Mouse (Mus musculus) forebrain, embryonic 11.5 days (tissue): ENCODE results near the gene Ogfod2. TPM values are rescaled to one million over a fixed set of nuclear protein-coding genes. Genes with fewer than 3 reads are reported as not detected.

ENCODE experiments used
- ATAC-seq: fragments of 200-750 bp; cut with Nextera tagmentation; replicated peaks from 2 replicates; pipeline ENCODE4 v1.8.0; 2017; ENCODE audit warnings: moderate TSS enrichment; ENCODE audit not compliant: low FRiP score
- DNase-seq: peaks from one replicate; pipeline ENCODE4 v3.0.0-alpha.2; 2017; ENCODE audit warnings: low spot score
- H3K27ac ChIP-seq: fragments of 300-500 bp; sonication (generic); 2 replicates; pipeline ENCODE4 v1.5.1; 2014; ENCODE audit warnings: low read depth, low read length
- H3K27me3 ChIP-seq: fragments of 300-500 bp; sonication (generic); 2 replicates; pipeline ENCODE4 v1.6.1; 2014; ENCODE audit warnings: mild to moderate bottlenecking, low read length, mixed read lengths; ENCODE audit not compliant: control insufficient read depth, insufficient read depth
- H3K36me3 ChIP-seq: fragments of 300-500 bp; sonication (generic); 2 replicates; pipeline ENCODE4 v1.6.1; 2014; ENCODE audit warnings: mild to moderate bottlenecking, low read length, moderate library complexity, mixed read lengths; ENCODE audit not compliant: control insufficient read depth, insufficient read depth
- H3K4me1 ChIP-seq: fragments of 300-500 bp; sonication (generic); replicated peaks from 2 replicates; pipeline ENCODE4 v1.6.1; 2014; ENCODE audit warnings: low read length, mixed read lengths; ENCODE audit not compliant: control insufficient read depth, insufficient read depth
- H3K4me2 ChIP-seq: fragments of 300-500 bp; sonication (generic); 2 replicates; pipeline ENCODE4 v1.6.1; 2014; ENCODE audit warnings: low read depth, mild to moderate bottlenecking, low read length, moderate library complexity, mixed read lengths; ENCODE audit not compliant: severe bottlenecking
- H3K4me3 ChIP-seq: fragments of 300-500 bp; sonication (generic); 2 replicates; pipeline ENCODE4 v1.5.1; 2014; ENCODE audit warnings: low read depth, low read length
- H3K9ac ChIP-seq: fragments of 300-500 bp; sonication (generic); 2 replicates; pipeline ENCODE4 v1.6.1; 2014; ENCODE audit warnings: low read length
- H3K9me3 ChIP-seq: fragments of 300-500 bp; sonication (generic); 2 replicates; pipeline ENCODE4 v1.6.1; 2016; ENCODE audit warnings: low read length, mixed read lengths; ENCODE audit not compliant: control insufficient read depth
- WGBS: fragments of 180-500 bp; shearing (Covaris S2); extraction: QIAGEN DNeasy Blood & Tissue Kit; methylation state at CpG from one replicate; pipeline ENCODE4 v1.1.7; 2014; 5-methylcytosine and 5-hydroxymethylcytosine counted together
- polyA plus RNA-seq: library from polyadenylated mRNA; unstranded; fragments of >200 nt; fragmentation: Nextera tagmentation; extraction: Ambion mirVana; gene quantifications from 2 replicates; pipeline ENCODE4 v1.2.1, GENCODE M21; 2014

Ogfod2 gene
- polyA plus RNA-seq, 1 experiment from 2014 or later: 14.5 TPM

DNA sequence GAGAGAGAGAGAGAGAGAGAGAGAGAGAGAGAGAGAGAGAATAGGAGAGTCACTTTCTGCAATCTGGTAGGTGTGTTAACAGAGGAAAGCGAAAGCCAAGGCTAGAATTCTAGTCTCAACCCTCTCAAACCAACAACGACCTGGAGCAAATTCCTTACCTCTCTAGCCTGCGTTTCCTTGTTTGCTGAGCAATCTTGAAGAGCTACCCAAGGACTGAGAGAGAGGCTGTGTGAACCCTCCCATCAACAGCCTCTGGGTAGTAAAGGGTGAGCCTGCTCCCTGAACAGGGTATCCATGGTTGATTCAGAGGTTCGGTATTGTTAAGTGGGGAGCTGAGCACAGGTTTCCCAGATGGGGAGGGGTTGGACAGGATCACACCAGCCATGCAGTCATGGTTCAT, 40.6 kb downstream of the Ogfod2 start:
- ATAC-seq: no peak
- H3K27me3 ChIP-seq: no peaks in the 10 kb centered on the region
- H3K9me3 ChIP-seq: no peaks in the 10 kb centered on the region
- WGBS: 86% methylated on average over 4 of the region's 4 CpGs
- H3K4me1 ChIP-seq: no peaks in the 10 kb centered on the region
- no peaks in the 10 kb centered on the region for H3K36me3 ChIP-seq
- H3K9ac ChIP-seq: no peak overlapping the region
- no peak for DNase-seq
- no peak overlapping the region for H3K4me3 ChIP-seq
- H3K4me2 ChIP-seq: no peak overlapping the region
- H3K27ac ChIP-seq: no peak overlapping the region

- ATAC-seq (no peak), DNase-seq (no peak)
- no peak overlapping the region for H3K27ac ChIP-seq
- no peaks in the 10 kb centered on the region for H3K36me3 ChIP-seq
- no peaks in the 10 kb centered on the region for H3K4me1 ChIP-seq
- H3K27me3 ChIP-seq: no peaks in the 10 kb centered on the region
- no peak overlapping the region for H3K9ac ChIP-seq
- no peak overlapping the region for H3K4me2 ChIP-seq
- no peak overlapping the region for H3K4me3 ChIP-seq
- no peaks in the 10 kb centered on the region for H3K9me3 ChIP-seq
- 89% methylated on average over 5 of the region's 5 CpGs for WGBS
Measured at GRCm38 (mm10) chr5:124155943-124156342, 43.8 kb downstream of the Ogfod2 start.

GRCm38 (mm10) chr5:124158305-124158704, 46.2 kb downstream of the Ogfod2 start:
- no peaks in the 10 kb centered on the region for H3K4me1 ChIP-seq
- H3K27me3 ChIP-seq: no peaks in the 10 kb centered on the region
- WGBS: 84% methylated on average over 4 of the region's 4 CpGs
- no peaks in the 10 kb centered on the region for H3K36me3 ChIP-seq
- no peak overlapping the region for H3K4me3 ChIP-seq
- ATAC-seq (no peak), DNase-seq (no peak)
- H3K4me2 ChIP-seq: no peak overlapping the region
- no peaks in the 10 kb centered on the region for H3K9me3 ChIP-seq
- H3K9ac ChIP-seq: no peak overlapping the region
- no peak overlapping the region for H3K27ac ChIP-seq

- Histone ChIP-seq H3K27ac (no peak overlapping the region), H3K9ac (no peak overlapping the region), H3K36me3 (no peaks in the 10 kb centered on the region), H3K4me3 (no peak overlapping the region), H3K4me2 (no peak overlapping the region), H3K27me3 (no peaks in the 10 kb centered on the region), H3K9me3 (no peaks in the 10 kb centered on the region), H3K4me1 (0 out of 2 replicates have a peak, but pooled peaks cover 3% of the 10 kb centered on the region)
- WGBS: 21% methylated on average over 7 of the region's 7 CpGs
- DNase-seq: no peak
- no peak for ATAC-seq
Measured at GRCm38 (mm10) chr5:124159453-124159852, 47.4 kb downstream of the Ogfod2 start.

- no peaks in the 10 kb centered on the region for H3K9me3 ChIP-seq
- no peak for DNase-seq
- no peak overlapping the region for H3K4me2 ChIP-seq
- ATAC-seq: no peak
- no peak overlapping the region for H3K27ac ChIP-seq
- H3K4me3 ChIP-seq: no peak overlapping the region
- no peaks in the 10 kb centered on the region for H3K36me3 ChIP-seq
- 62% methylated on average over 10 of the region's 10 CpGs for WGBS
- H3K9ac ChIP-seq: no peak overlapping the region
- H3K4me1 ChIP-seq: peaks cover 18% of the 10 kb centered on the region
- no peaks in the 10 kb centered on the region for H3K27me3 ChIP-seq
Measured at GRCm38 (mm10) chr5:124161831-124162230, 49.7 kb downstream of the Ogfod2 start.

- peak; percentile 82 for DNase-seq
- H3K36me3 ChIP-seq: no peaks in the 10 kb centered on the region
- H3K27me3 ChIP-seq: no peaks in the 10 kb centered on the region
- H3K9ac ChIP-seq: no peak overlapping the region; the same call in 1 of the 2 replicates
- H3K4me1 ChIP-seq: peaks cover 24% of the 10 kb centered on the region
- H3K9me3 ChIP-seq: no peaks in the 10 kb centered on the region
- no peak overlapping the region for H3K4me3 ChIP-seq
- 0 out of 2 replicates have a peak, but pooled peaks have one; percentile 24 for ATAC-seq
- WGBS: 64% methylated on average over 5 of the region's 5 CpGs
- no peak overlapping the region for H3K27ac ChIP-seq
- H3K4me2 ChIP-seq: no peak overlapping the region
Measured at GRCm38 (mm10) chr5:124162577-124162976, 50.5 kb downstream of the Ogfod2 start.

- WGBS: 81% methylated on average over 11 of the region's 11 CpGs
- Histone ChIP-seq H3K4me2 (no peak overlapping the region), H3K9ac (0 out of 2 replicates have a peak overlapping the region, but pooled peaks have one; percentile 12), H3K36me3 (no peaks in the 10 kb centered on the region), H3K4me1 (peaks cover 24% of the 10 kb centered on the region), H3K27ac (no peak overlapping the region), H3K4me3 (no peak overlapping the region), H3K9me3 (no peaks in the 10 kb centered on the region), H3K27me3 (no peaks in the 10 kb centered on the region)
- no peak for DNase-seq
- ATAC-seq: no peak
Measured at GRCm38 (mm10) chr5:124163445-124163844, 51.3 kb downstream of the Ogfod2 start.

Other genes with a start within 250 kb of the Ogfod2 start
- gene Hcar2, start 246.8 kb upstream of the Ogfod2 start, polyA plus RNA-seq: not detected in 2 replicates
- 0.05 and 0.21 TPM in 2 replicates for gene Hcar1, start 232.3 kb upstream of the Ogfod2 start, polyA plus RNA-seq
- 151 and 166 TPM in 2 replicates for gene Denr, start 205.1 kb upstream of the Ogfod2 start, polyA plus RNA-seq
- 1.3 and 1.6 TPM in 2 replicates for gene Gm43518, start 184.9 kb upstream of the Ogfod2 start, polyA plus RNA-seq
- gene Ccdc62, start 181.6 kb upstream of the Ogfod2 start, polyA plus RNA-seq: 3.9 and 6.7 TPM in 2 replicates
- 7.3 and 8.6 TPM in 2 replicates for gene Hip1r, start 138.7 kb upstream of the Ogfod2 start, polyA plus RNA-seq
- 60.2 and 61.4 TPM in 2 replicates for gene Vps37b, start 80.0 kb upstream of the Ogfod2 start, polyA plus RNA-seq
- 1.6 and 1.7 TPM in 2 replicates for gene Abcb9, start 16.5 kb upstream of the Ogfod2 start, polyA plus RNA-seq
- 108 and 110 TPM in 2 replicates for gene Arl6ip4, start 3.8 kb downstream of the Ogfod2 start, polyA plus RNA-seq
- gene Pitpnm2, start 137.5 kb downstream of the Ogfod2 start, polyA plus RNA-seq: 6.8 and 7.1 TPM in 2 replicates
- 21.2 and 22.2 TPM in 2 replicates for gene Mphosph9, start 215.7 kb downstream of the Ogfod2 start, polyA plus RNA-seq
- gene 2810006K23Rik, start 215.8 kb downstream of the Ogfod2 start, polyA plus RNA-seq: 17.9 and 20.2 TPM in 2 replicates